Mouse (Mus musculus): ENCODE results near the gene Fam78a. TPM values are rescaled to one million over a fixed set of nuclear protein-coding genes. Genes with fewer than 3 reads are reported as not detected.
A peak's percentile ranks its signal among the peaks of the same experiment; 100 is the strongest.

Fam78a gene
- total and polyA plus RNA-seq, 3 experiments = 16.0 to 17.4 TPM; not detected in 1

GRCm38 (mm10) chr2:32084872-32085199 is 179 bp upstream of the Fam78a start (continued):
- TF ChIP-seq BHLHE40 (IDR thresholded peaks at IDR 0.05; ENCODE audit: borderline replicate concordance, low read depth, low read length) = no peak
- TF ChIP-seq NELFE (IDR thresholded peaks at IDR 0.05; ENCODE audit: low read depth, low read length) = peak; percentile 33; the same call in 1 of the 2 replicates
- peak; percentile 46; the same call in 1 of the 2 replicates for TF ChIP-seq MYC (IDR thresholded peaks at IDR 0.05; ENCODE audit: low read depth, low read length)
- TF ChIP-seq ELF1 (IDR thresholded peaks at IDR 0.05; ENCODE audit: low read depth, low read length) = peak; percentile 73
- no peak for TF ChIP-seq ETS1 (IDR thresholded peaks at IDR 0.05; ENCODE audit: low read depth, low read length)
- TF ChIP-seq RAD21 (IDR thresholded peaks at IDR 0.05; ENCODE audit: low read depth, low read length) = no peak
- peak; percentile 69 for TF ChIP-seq KAT2A (conservative IDR thresholded peaks at IDR 0.05; ENCODE audit: low read depth, low read length)
- no peak for TF ChIP-seq MYB (IDR thresholded peaks at IDR 0.05; ENCODE audit: low read depth, low read length)
- TF ChIP-seq EP300 (IDR thresholded peaks at IDR 0.05; ENCODE audit: low read depth in 1 of 2, low read length in 2 of 2) = no peak
- TF ChIP-seq ZMIZ1 (IDR thresholded peaks at IDR 0.05; ENCODE audit: low read depth, low read length) = no peak
- TF ChIP-seq SMC3 (IDR thresholded peaks at IDR 0.05; ENCODE audit: low read depth, low read length) = no peak

GRCm38 (mm10) chr2:32083159-32084011 is 1.3 kb downstream of the Fam78a start:
- peak overlapping the region; percentile 81 for H3K9ac ChIP-seq (ENCODE audit: control insufficient read depth, low read depth, low read length, poor library complexity, severe bottlenecking)
- H3K4me3 ChIP-seq (ENCODE audit: control insufficient read depth in 1 of 2, insufficient read depth in 1 of 2, low read depth in 2 of 2, low read length in 2 of 2) = peak overlapping the region; percentile 70 to 99
- peak; percentile 73 for DNase-seq (ENCODE audit: low read depth, low spot score)
- peaks cover 27% of the 10 kb centered on the region for H3K79me2 ChIP-seq (ENCODE audit: control insufficient read depth, insufficient read depth, low read length, poor library complexity)
- H3K9me3 ChIP-seq (replicated peaks; ENCODE audit: insufficient read depth, low read length) = no peaks in the 10 kb centered on the region
- no peaks in the 10 kb centered on the region for H3K27me3 ChIP-seq (ENCODE audit: control insufficient read depth in 1 of 2, insufficient read depth in 2 of 2, low read length in 2 of 2)
- H3K4me1 ChIP-seq (ENCODE audit: control insufficient read depth in 1 of 2, insufficient read depth in 2 of 2, low read length in 2 of 2) = peaks cover 17 to 26% of the 10 kb centered on the region in 2 experiments
- H3K36me3 ChIP-seq (ENCODE audit: control insufficient read depth in 1 of 2, insufficient read depth in 2 of 2, low read length in 2 of 2) = peaks cover 0 to 8% of the 10 kb centered on the region in 2 experiments; a peak in 3 of 4 replicates
- peak overlapping the region; percentile 20 for H3K27ac ChIP-seq (ENCODE audit: control insufficient read depth, low read depth, low read length)
- TF ChIP-seq ETS1 (IDR thresholded peaks at IDR 0.05; ENCODE audit: low read depth, low read length) (no peak), UBTF (IDR thresholded peaks at IDR 0.05; ENCODE audit: borderline replicate concordance, insufficient read depth, low read depth, low read length) (0 out of 2 replicates have a peak, but pooled peaks have one; percentile 28), SMC3 (IDR thresholded peaks at IDR 0.05; ENCODE audit: low read depth, low read length) (no peak), MEF2A (IDR thresholded peaks at IDR 0.05; ENCODE audit: extremely low read depth, insufficient replicate concordance, low read depth, low read length, poor library complexity, severe bottlenecking) (no peak), TAL1 (IDR thresholded peaks at IDR 0.05; ENCODE audit: low read length) (no peak), POLR2AphosphoS2 (IDR thresholded peaks at IDR 0.05; ENCODE audit: low read length) (no peak), TBP (IDR thresholded peaks at IDR 0.05; ENCODE audit: low read depth, low read length) (no peak), BHLHE40 (IDR thresholded peaks at IDR 0.05; ENCODE audit: borderline replicate concordance, low read depth, low read length) (no peak), TCF12 (IDR thresholded peaks at IDR 0.05; ENCODE audit: low read depth, low read length) (no peak), SIN3A (IDR thresholded peaks at IDR 0.05; ENCODE audit: low read length) (peak; percentile 52; the same call in 1 of the 2 replicates), KAT2A (conservative IDR thresholded peaks at IDR 0.05; ENCODE audit: low read depth, low read length) (no peak), CHD1 (IDR thresholded peaks at IDR 0.05; ENCODE audit: low read depth, low read length) (no peak), ZMIZ1 (IDR thresholded peaks at IDR 0.05; ENCODE audit: low read depth, low read length) (0 out of 2 replicates have a peak, but pooled peaks have one; percentile 40), POLR2AphosphoS5 (IDR thresholded peaks at IDR 0.05; ENCODE audit: borderline replicate concordance, low read depth, low read length) (no peak), USF2 (IDR thresholded peaks at IDR 0.05; ENCODE audit: borderline replicate concordance in 1 of 2, insufficient read depth in 1 of 2, low read depth in 1 of 2, low read length in 2 of 2) (no peak), RCOR1 (IDR thresholded peaks at IDR 0.05; ENCODE audit: low read depth, low read length) (no peak), NRF1 (IDR thresholded peaks at IDR 0.05; ENCODE audit: insufficient read depth, low read depth, low read length, poor library complexity, severe bottlenecking) (peak; percentile 51; the same call in 1 of the 2 replicates), ZKSCAN1 (IDR thresholded peaks at IDR 0.05; ENCODE audit: low read depth, low read length) (no peak), NELFE (IDR thresholded peaks at IDR 0.05; ENCODE audit: low read depth, low read length) (peak; percentile 49; the same call in 1 of the 2 replicates), MAX (IDR thresholded peaks at IDR 0.05; ENCODE audit: low read length) (peak; percentile 32; the same call in 1 of the 2 replicates), MXI1 (IDR thresholded peaks at IDR 0.05; ENCODE audit: low read depth, low read length) (peak; percentile 49), EP300 (IDR thresholded peaks at IDR 0.05; ENCODE audit: low read depth in 1 of 2, low read length in 2 of 2) (no peak), CHD2 (IDR thresholded peaks at IDR 0.05; ENCODE audit: low read length) (no peak), CTCF (IDR thresholded peaks at IDR 0.05 in 2 of 3, conservative IDR thresholded peaks at IDR 0.05 in 1 of 3; ENCODE audit: control insufficient read depth in 1 of 3, insufficient read depth in 1 of 3, low read depth in 2 of 3, low read length in 3 of 3, poor library complexity in 1 of 3, severe bottlenecking in 1 of 3) (peak in 2 of 3 experiments; percentile 38 to 54; a peak in 5 of 6 replicates), USF1 (IDR thresholded peaks at IDR 0.05; ENCODE audit: low read depth, low read length) (peak; percentile 6; the same call in 1 of the 2 replicates), MYC (IDR thresholded peaks at IDR 0.05; ENCODE audit: low read depth, low read length) (0 out of 2 replicates have a peak, but pooled peaks have one; percentile 23), E2F4 (IDR thresholded peaks at IDR 0.05; ENCODE audit: borderline replicate concordance, low read depth, low read length) (no peak)

Measured in MEL (cell line).